Mouse (Mus musculus) neural tube, embryonic 12.5 days (tissue): Measurements from ENCODE around the gene Kansl3. TPM values are rescaled to one million over a fixed set of nuclear protein-coding genes. Genes with fewer than 3 reads are reported as not detected.
A peak's percentile ranks its signal among the peaks of the same experiment; 100 is the strongest.

Source experiments
- ATAC-seq: fragments of 200-750 bp; cut with Nextera tagmentation; 2 replicates; pipeline ENCODE4 v1.8.0; 2017; ENCODE audit warnings: low read depth, mild to moderate bottlenecking, moderate TSS enrichment, moderate library complexity; ENCODE audit not compliant: low FRiP score
- H3K27ac ChIP-seq: fragments of 300-500 bp; sonication (generic); 2 replicates; pipeline ENCODE4 v1.5.1; 2016
- H3K27me3 ChIP-seq: fragments of 300-500 bp; sonication (generic); replicated peaks from 2 replicates; pipeline ENCODE4 v1.6.1; 2016; ENCODE audit warnings: mild to moderate bottlenecking
- H3K36me3 ChIP-seq: fragments of 300-500 bp; sonication (generic); 2 replicates; pipeline ENCODE4 v1.6.1; 2016; ENCODE audit warnings: mild to moderate bottlenecking
- H3K4me1 ChIP-seq: fragments of 300-500 bp; sonication (generic); 2 replicates; pipeline ENCODE4 v1.6.1; 2016
- H3K4me2 ChIP-seq: fragments of 300-500 bp; sonication (generic); replicated peaks from 2 replicates; pipeline ENCODE4 v1.6.1; 2016; ENCODE audit warnings: mild to moderate bottlenecking
- H3K4me3 ChIP-seq: fragments of 300-500 bp; sonication (generic); 2 replicates; pipeline ENCODE4 v1.5.1; 2016
- H3K9ac ChIP-seq: fragments of 300-500 bp; sonication (generic); 2 replicates; pipeline ENCODE4 v1.6.1; 2016; ENCODE audit warnings: mild to moderate bottlenecking
- H3K9me3 ChIP-seq: fragments of 300-500 bp; sonication (generic); 2 replicates; pipeline ENCODE4 v1.6.1; 2016; ENCODE audit warnings: mild to moderate bottlenecking
- WGBS: fragments of 180-500 bp; shearing (Covaris S2); methylation state at CpG from one replicate; pipeline ENCODE4 v1.1.7; 2016; 5-methylcytosine and 5-hydroxymethylcytosine counted together
- polyA plus RNA-seq: library from polyadenylated mRNA; unstranded; fragments of >200 nt; fragmentation: Nextera tagmentation; extraction: Ambion mirVana; gene quantifications from 2 replicates; pipeline ENCODE4 v1.2.1, GENCODE M21; 2016

Kansl3 gene
- polyA plus RNA-seq: 44.0 and 45.3 TPM in 2 replicates

DNA sequence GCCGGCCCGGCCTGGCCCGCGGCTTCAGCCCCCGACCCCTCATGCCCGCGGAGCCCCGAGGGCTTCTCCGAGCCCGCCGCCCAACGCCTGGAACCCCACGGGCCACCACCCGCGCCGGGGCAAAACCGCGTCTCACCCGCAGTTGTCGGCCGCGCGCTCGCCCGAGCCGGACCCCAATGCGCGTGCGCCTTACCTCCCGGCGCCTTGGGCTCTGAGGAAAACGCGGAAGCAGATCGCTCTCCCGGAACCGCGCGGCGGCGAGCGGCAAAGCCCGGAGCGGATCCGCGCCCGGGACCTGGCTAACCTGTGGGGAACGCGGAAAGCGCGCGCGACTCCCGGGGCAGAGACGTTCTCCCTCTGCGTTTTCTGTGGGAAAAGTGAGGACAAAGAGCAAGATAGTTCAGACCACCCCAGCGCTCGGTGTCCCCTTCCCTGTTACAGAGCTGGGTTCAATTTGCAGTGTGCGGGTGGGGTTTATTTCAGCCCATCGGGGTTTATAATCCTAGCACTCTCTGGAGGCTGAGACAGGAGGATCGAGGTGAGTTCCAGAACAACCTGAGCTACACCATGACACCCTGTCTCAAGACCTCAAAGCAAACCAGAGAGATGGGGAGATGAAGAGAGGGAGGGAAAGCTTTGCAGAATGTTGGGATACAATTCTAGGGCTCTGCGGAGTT is at the start of gene Kansl3:
TSS of gene Kansl3 (minus strand) at position 213 of the 677 bp plus-strand sequence.
- H3K4me1 ChIP-seq: peaks cover 15% of the 10 kb centered on the region

GRCm38 (mm10) chr1:36404531-36404930 is 35.5 kb upstream of the Kansl3 start:
- Histone ChIP-seq H3K27ac (no peak overlapping the region), H3K4me1 (no peaks in the 10 kb centered on the region), H3K9me3 (no peaks in the 10 kb centered on the region), H3K27me3 (no peaks in the 10 kb centered on the region), H3K36me3 (no peaks in the 10 kb centered on the region), H3K4me2 (no peak overlapping the region), H3K4me3 (no peak overlapping the region), H3K9ac (no peak overlapping the region)
- ATAC-seq: no peak
- 91% methylated on average over 6 of the region's 6 CpGs for WGBS

More for the DNA sequence above, at the start of gene Kansl3:
- Histone ChIP-seq H3K4me2 (peak within 1 kb of the TSS; percentile 62), H3K4me3 (peak within 1 kb of the TSS; percentile 95), H3K9ac (peak within 1 kb of the TSS; percentile 96), H3K27ac (peak within 1 kb of the TSS; percentile 53; the same call in 1 of the 2 replicates), H3K27me3 (no peaks in the 10 kb centered on the region), H3K9me3 (no peaks in the 10 kb centered on the region), H3K36me3 (peaks cover 14% of the 10 kb centered on the region)
- ATAC-seq: peak; percentile 78
- WGBS: 4% methylated on average over 61 of the region's 61 CpGs

DNA sequence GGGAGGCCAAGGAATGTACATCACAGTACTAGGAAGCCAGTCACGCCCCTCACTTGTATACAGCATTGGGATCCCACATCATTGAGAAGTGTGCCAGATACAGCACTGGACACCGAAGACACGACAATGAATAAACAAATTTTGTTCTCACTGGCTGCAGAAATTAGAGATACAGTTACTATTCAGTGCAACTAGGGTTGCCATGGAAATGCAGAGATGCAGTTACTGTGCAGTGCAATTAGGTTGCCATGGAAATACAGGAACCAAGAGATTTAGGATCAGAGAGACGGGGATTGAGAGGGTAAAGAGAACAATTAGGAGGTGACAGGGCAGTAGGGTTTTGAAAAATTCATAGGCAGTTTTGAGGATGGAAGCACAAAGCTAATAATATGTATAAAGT is 32.5 kb upstream of the Kansl3 start:
- H3K27ac ChIP-seq: no peak overlapping the region
- WGBS: 61% methylated on average over 4 of the region's 4 CpGs
- ATAC-seq: no peak

GRCm38 (mm10) chr1:36397041-36397440 is 28.1 kb upstream of the Kansl3 start:
- H3K27ac ChIP-seq: no peak overlapping the region

More for the DNA sequence above, 32.5 kb upstream of the Kansl3 start:
- no peaks in the 10 kb centered on the region for H3K9me3 ChIP-seq
- no peaks in the 10 kb centered on the region for H3K4me1 ChIP-seq
- H3K4me3 ChIP-seq: no peak overlapping the region
- H3K36me3 ChIP-seq: no peaks in the 10 kb centered on the region
- no peaks in the 10 kb centered on the region for H3K27me3 ChIP-seq
- H3K4me2 ChIP-seq: no peak overlapping the region
- H3K9ac ChIP-seq: no peak overlapping the region

GRCm38 (mm10) chr1:36379582-36379981 is 10.6 kb upstream of the Kansl3 start:
- 75% methylated on average over 4 of the region's 4 CpGs for WGBS
- Histone ChIP-seq H3K36me3 (no peaks in the 10 kb centered on the region), H3K27ac (no peak overlapping the region), H3K9ac (no peak overlapping the region), H3K4me2 (no peak overlapping the region), H3K4me3 (no peak overlapping the region), H3K27me3 (no peaks in the 10 kb centered on the region), H3K4me1 (no peaks in the 10 kb centered on the region), H3K9me3 (no peaks in the 10 kb centered on the region)
- no peak for ATAC-seq

More at GRCm38 (mm10) chr1:36397041-36397440, 28.1 kb upstream of the Kansl3 start:
- no peak overlapping the region for H3K9ac ChIP-seq
- H3K4me3 ChIP-seq: no peak overlapping the region
- no peaks in the 10 kb centered on the region for H3K4me1 ChIP-seq
- ATAC-seq: no peak
- no peak overlapping the region for H3K4me2 ChIP-seq
- no peaks in the 10 kb centered on the region for H3K27me3 ChIP-seq
- H3K9me3 ChIP-seq: no peaks in the 10 kb centered on the region
- no peaks in the 10 kb centered on the region for H3K36me3 ChIP-seq
- 36% methylated on average over 6 of the region's 6 CpGs for WGBS

DNA sequence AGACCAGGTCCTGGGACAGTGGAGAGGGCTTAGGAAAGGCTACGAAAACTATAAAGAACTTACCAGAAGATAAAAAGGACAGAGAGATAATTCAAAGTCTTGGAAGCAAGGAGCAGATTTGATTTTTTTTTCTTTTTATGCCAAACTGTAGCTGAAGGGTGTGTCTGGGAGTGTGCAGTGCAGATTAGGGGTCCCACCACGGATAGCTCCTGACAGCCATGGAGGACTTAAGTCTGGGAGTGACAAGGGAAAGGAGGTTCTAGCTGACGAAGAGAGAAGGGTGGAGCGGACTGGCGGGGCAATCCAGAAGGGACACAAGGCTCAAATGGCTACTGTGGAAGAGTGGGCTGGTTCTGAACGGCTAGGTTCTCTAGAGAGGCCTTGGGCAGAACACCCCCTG is 9.9 kb upstream of the Kansl3 start:
- ATAC-seq: no peak
- H3K27me3 ChIP-seq: no peaks in the 10 kb centered on the region
- no peaks in the 10 kb centered on the region for H3K4me1 ChIP-seq
- H3K4me3 ChIP-seq: no peak overlapping the region
- H3K9me3 ChIP-seq: no peaks in the 10 kb centered on the region
- 77% methylated on average over 6 of the region's 6 CpGs for WGBS
- no peaks in the 10 kb centered on the region for H3K36me3 ChIP-seq
- H3K27ac ChIP-seq: no peak overlapping the region
- no peak overlapping the region for H3K9ac ChIP-seq
- H3K4me2 ChIP-seq: no peak overlapping the region

DNA sequence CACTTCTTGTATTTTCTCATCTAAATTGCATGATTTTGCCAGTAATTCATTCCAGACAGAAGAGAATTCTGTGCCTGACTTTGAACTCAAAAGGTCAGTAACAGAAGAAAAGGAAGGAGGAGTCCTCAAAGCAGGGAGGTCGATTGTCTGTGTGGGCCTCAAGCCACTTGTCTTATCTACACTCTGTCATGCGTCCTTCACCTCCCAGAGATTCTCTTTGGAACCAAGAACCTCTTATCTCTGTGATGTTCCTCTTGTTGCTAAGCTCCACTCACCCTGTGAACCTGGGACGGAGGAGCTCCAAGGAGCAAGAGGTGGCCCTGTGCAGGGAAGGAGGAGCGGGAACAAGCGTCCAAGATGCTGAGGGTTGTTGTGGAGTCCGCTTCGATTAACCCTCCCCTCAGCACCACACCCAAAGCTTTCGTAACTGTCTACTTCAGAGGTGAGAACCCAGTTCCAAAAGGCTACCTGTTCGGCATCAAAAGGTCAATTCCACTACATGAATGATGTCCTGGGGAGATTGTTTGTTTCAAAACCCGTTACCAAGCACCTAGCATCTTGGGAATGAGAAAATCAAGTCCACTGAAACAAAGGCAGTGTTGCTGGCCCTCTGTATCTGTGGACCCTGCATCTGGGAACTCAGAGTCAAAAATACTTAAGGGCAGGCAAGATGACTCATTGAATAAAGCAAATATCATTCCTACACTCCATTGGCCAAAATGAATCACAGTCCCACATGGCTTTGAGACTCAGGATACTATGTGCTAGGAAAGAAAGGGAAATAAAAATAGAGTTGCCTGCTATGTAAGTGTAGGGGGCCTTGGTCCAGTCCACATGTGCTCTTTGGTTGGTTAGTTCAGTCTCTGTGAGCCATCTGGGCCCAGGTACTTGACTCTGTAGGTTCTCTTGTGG is 3.2 kb upstream of the Kansl3 start, which contains the start of gene Fer1l5:
TSS of gene Fer1l5 (plus strand) at position 358 of the 912 bp plus-strand sequence.
- ATAC-seq: no peak
- H3K27ac ChIP-seq: no peak within 1 kb of the TSS
- H3K4me1 ChIP-seq: peaks cover 10% of the 10 kb centered on the region
- H3K9me3 ChIP-seq: no peaks in the 10 kb centered on the region
- H3K9ac ChIP-seq: no peak within 1 kb of the TSS
- H3K27me3 ChIP-seq: no peaks in the 10 kb centered on the region
- H3K4me3 ChIP-seq: no peak within 1 kb of the TSS
- WGBS: 83% methylated on average over 10 of the region's 10 CpGs
- no peak within 1 kb of the TSS for H3K4me2 ChIP-seq
- no peaks in the 10 kb centered on the region for H3K36me3 ChIP-seq

DNA sequence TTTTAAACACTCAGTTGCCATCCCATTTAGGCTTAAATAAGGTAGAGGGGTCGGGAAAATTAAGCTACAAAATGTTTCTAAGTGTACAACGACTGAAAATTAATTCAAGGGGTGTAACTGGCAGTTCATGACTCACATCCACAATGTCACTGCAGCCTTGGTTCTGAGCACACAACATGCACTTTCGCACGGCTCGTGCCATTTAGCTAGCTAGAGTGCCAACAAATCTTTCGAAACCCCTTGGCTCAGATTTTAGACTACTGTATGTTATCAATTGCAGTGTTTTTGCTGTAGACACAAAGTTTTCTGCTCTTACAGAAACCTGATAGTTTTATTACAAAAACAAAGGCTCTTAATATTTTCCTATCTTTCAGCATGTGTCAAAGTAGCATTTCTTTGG is 1.9 kb upstream of the Kansl3 start:
- no peak overlapping the region for H3K4me2 ChIP-seq
- H3K9me3 ChIP-seq: no peaks in the 10 kb centered on the region
- 85% methylated on average over 6 of the region's 6 CpGs for WGBS

DNA sequence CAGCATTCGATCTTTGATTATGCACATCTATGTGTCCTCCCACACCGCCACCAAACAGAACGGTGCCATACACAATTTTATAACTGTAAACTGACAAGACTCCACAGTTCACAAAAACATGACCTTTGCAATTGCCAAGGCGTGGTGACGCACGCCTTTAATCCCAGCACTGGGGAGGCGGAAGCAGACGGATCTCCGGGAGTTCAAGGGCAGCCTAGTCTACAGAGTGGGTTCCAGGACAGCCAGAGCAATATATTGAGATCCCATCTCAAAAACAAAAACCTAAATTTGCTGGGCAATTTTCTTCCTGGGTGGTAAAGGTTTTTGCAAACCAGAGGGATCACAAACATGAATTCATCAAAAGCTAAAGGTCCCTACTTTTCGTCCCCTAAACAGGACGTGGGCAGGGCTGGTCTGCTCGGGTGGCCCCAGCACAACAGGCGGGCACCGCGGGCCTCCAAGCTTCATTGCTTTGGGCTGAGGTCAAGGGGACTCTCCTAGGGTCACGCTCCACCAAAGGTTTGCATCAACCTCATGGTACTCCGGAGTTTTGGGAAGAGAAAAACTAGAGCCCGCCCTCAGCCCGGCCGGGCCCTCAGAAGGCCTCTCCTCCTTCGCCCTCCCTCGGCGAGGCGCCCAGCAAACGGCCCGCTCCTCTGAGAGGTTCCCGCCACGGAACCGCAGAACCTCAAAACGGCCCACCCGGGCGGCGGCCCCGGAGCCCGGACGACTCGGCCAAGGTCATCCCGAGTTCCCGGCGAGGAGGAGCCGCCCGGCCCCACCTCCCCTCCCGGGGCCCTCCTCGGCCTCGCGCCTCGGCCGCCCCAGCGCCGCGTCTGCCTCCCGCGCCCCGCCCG is 641 bp downstream of the Kansl3 start:
- WGBS: 8% methylated on average over 41 of the region's 55 CpGs
- peak overlapping the region; percentile 62 for H3K4me2 ChIP-seq
- H3K9me3 ChIP-seq: no peaks in the 10 kb centered on the region
- peak overlapping the region; percentile 53; the same call in 1 of the 2 replicates for H3K27ac ChIP-seq
- peak; percentile 89 for ATAC-seq
- peak overlapping the region; percentile 95 for H3K4me3 ChIP-seq
- H3K9ac ChIP-seq: peak overlapping the region; percentile 96
- no peaks in the 10 kb centered on the region for H3K27me3 ChIP-seq
- peaks cover 15% of the 10 kb centered on the region for H3K4me1 ChIP-seq
- peaks cover 21% of the 10 kb centered on the region for H3K36me3 ChIP-seq

More for the DNA sequence above, 1.9 kb upstream of the Kansl3 start:
- ATAC-seq: no peak
- no peak overlapping the region for H3K9ac ChIP-seq
- H3K4me1 ChIP-seq: peaks cover 15% of the 10 kb centered on the region
- no peak overlapping the region for H3K27ac ChIP-seq
- no peak overlapping the region for H3K4me3 ChIP-seq
- no peaks in the 10 kb centered on the region for H3K27me3 ChIP-seq
- H3K36me3 ChIP-seq: no peaks in the 10 kb centered on the region

- Histone ChIP-seq H3K9me3 (no peaks in the 10 kb centered on the region), H3K9ac (peak overlapping the region; percentile 96; the same call in 1 of the 2 replicates), H3K4me2 (peak overlapping the region; percentile 62), H3K27ac (no peak overlapping the region), H3K4me1 (peaks cover 15% of the 10 kb centered on the region), H3K27me3 (no peaks in the 10 kb centered on the region), H3K36me3 (peaks cover 21% of the 10 kb centered on the region), H3K4me3 (peak overlapping the region; percentile 95)
- 65% methylated on average over 12 of the region's 12 CpGs for WGBS
- ATAC-seq: no peak
These were observed 1.3 kb downstream of the Kansl3 start for GRCm38 (mm10) chr1:36367698-36368097.

GRCm38 (mm10) chr1:36356955-36357695 is 11.9 kb downstream of the Kansl3 start:
- Histone ChIP-seq H3K4me3 (no peak overlapping the region), H3K9ac (no peak overlapping the region), H3K9me3 (no peaks in the 10 kb centered on the region), H3K27ac (no peak overlapping the region), H3K4me2 (no peak overlapping the region), H3K27me3 (no peaks in the 10 kb centered on the region), H3K36me3 (peaks cover 71% of the 10 kb centered on the region), H3K4me1 (no peaks in the 10 kb centered on the region)
- no peak for ATAC-seq
- 93% methylated on average over 5 of the region's 5 CpGs for WGBS
